Mouse (Mus musculus): Measurements from ENCODE around the gene 3110082J24Rik. TPM values are rescaled to one million over a fixed set of nuclear protein-coding genes. Genes with fewer than 3 reads are reported as not detected.
A peak's percentile ranks its signal among the peaks of the same experiment; 100 is the strongest.

Gene 3110082J24Rik
- polyA plus RNA-seq, 1 experiment from 2014 or later: 3.1 TPM

DNA sequence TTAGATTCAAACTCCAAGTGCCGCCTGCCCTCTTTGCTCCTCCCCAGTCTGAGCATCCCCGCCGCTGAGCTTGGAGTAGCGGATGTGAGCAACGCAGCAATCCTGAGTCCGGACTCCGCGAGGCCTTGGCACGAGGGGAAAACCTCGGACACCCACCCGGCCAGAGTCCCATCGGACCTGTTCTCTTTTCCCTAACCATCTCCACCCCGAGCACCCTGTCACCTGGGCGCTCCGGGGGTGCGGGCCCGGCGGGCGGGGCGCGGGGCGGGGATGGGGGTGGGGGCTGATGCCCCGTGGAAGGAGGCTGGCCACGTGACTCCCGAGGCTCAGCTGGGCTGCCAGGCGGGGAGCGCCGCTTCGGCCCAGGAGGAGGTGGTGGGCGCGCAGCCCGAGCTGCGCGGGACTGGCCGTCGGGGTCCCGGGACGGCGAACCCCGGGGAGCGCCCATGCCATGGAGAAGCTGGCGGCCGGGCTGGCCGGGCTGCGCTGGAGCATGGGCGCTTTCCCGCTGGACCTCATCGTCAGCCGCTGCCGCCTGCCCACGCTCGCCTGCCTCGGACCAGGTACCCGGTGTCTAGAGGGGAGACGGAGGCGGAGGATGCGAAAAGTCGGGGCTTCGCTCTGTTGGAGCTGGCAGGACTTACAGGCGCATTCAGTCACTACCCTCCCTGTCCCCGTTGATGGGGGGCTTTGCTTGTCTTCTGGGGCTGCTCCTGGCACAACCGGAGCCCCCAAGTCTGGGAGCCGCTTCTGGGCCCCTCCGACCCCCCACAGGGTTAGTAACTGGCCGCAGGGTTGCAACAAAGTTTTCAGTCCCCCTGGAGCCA is 832 bp downstream of the 3110082J24Rik start, which contains the start of gene Garem2:
Gene Garem2, plus strand, starts transcription at position 321 of the 827 bp plus-strand sequence.
- no peaks in the 10 kb centered on the region for H3K27me3 ChIP-seq (replicated peaks)
- H3K9me3 ChIP-seq (replicated peaks): no peaks in the 10 kb centered on the region
- peak; percentile 45 for ATAC-seq (ENCODE audit: low FRiP score)
- H3K4me1 ChIP-seq: peaks cover 49% of the 10 kb centered on the region
- H3K27ac ChIP-seq (replicated peaks): peak within 1 kb of the TSS; percentile 81
- under 1% methylated on average over 60 of the region's 65 CpGs for WGBS
- H3K4me2 ChIP-seq: peak within 1 kb of the TSS; percentile 97
- H3K36me3 ChIP-seq: no peaks in the 10 kb centered on the region
- H3K4me3 ChIP-seq (replicated peaks): peak within 1 kb of the TSS; percentile 57
- peak within 1 kb of the TSS; percentile 61 for H3K9ac ChIP-seq (replicated peaks)

GRCm38 (mm10) chr5:30104339-30104738 is 1.5 kb downstream of the 3110082J24Rik start:
- Histone ChIP-seq H3K27me3 (replicated peaks) (no peaks in the 10 kb centered on the region), H3K27ac (replicated peaks) (no peak overlapping the region), H3K4me2 (peak overlapping the region; percentile 97), H3K4me1 (peaks cover 42% of the 10 kb centered on the region), H3K9me3 (replicated peaks) (no peaks in the 10 kb centered on the region), H3K4me3 (replicated peaks) (peak overlapping the region; percentile 57), H3K36me3 (no peaks in the 10 kb centered on the region), H3K9ac (replicated peaks) (no peak overlapping the region)
- no peak for ATAC-seq (ENCODE audit: low FRiP score)
- 2% methylated on average over 11 of the region's 12 CpGs for WGBS

DNA sequence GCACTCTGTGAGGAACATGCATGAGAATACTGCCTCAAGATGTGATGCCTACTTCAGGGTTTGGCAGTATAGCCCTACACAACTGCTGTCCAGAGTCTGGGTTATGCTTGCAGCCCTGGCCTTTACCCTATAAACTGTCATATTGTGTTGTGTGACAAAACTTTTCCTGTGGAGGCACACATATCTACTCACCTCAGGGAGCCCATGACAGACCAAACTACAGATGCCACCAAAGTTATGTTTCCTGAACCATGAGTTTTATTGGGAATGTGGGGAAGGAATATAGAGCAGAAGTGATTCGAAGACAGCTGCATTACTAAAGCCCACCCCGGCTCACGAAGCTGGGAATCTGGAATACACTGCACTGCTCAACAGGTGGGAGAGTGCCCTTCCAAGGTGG is 2.5 kb downstream of the 3110082J24Rik start:
- Histone ChIP-seq H3K9me3 (replicated peaks) (no peaks in the 10 kb centered on the region), H3K27ac (replicated peaks) (no peak overlapping the region), H3K4me3 (replicated peaks) (no peak overlapping the region), H3K4me1 (peaks cover 42% of the 10 kb centered on the region), H3K4me2 (no peak overlapping the region), H3K9ac (replicated peaks) (no peak overlapping the region), H3K27me3 (replicated peaks) (no peaks in the 10 kb centered on the region), H3K36me3 (no peaks in the 10 kb centered on the region)
- 87% methylated on average over 3 of the region's 3 CpGs for WGBS
- ATAC-seq (ENCODE audit: low FRiP score): no peak

- Histone ChIP-seq H3K36me3 (no peaks in the 10 kb centered on the region), H3K27me3 (replicated peaks) (no peaks in the 10 kb centered on the region), H3K9ac (replicated peaks) (no peak overlapping the region), H3K4me1 (no peaks in the 10 kb centered on the region), H3K9me3 (replicated peaks) (no peaks in the 10 kb centered on the region), H3K27ac (replicated peaks) (no peak overlapping the region), H3K4me2 (no peak overlapping the region), H3K4me3 (replicated peaks) (no peak overlapping the region)
- 92% methylated on average over 1 of the region's 1 CpGs for WGBS
- no peak for ATAC-seq (ENCODE audit: low FRiP score)
Observed at GRCm38 (mm10) chr5:30098260-30098659, 7.6 kb downstream of the 3110082J24Rik start.

GRCm38 (mm10) chr5:30095731-30096130 is 10.2 kb downstream of the 3110082J24Rik start:
- no peak for ATAC-seq (ENCODE audit: low FRiP score)
- Histone ChIP-seq H3K4me2 (no peak overlapping the region), H3K4me1 (no peaks in the 10 kb centered on the region), H3K9ac (replicated peaks) (no peak overlapping the region), H3K27me3 (replicated peaks) (no peaks in the 10 kb centered on the region), H3K9me3 (replicated peaks) (no peaks in the 10 kb centered on the region), H3K27ac (replicated peaks) (no peak overlapping the region), H3K36me3 (no peaks in the 10 kb centered on the region), H3K4me3 (replicated peaks) (no peak overlapping the region)
- 76% methylated on average over 6 of the region's 6 CpGs for WGBS

DNA sequence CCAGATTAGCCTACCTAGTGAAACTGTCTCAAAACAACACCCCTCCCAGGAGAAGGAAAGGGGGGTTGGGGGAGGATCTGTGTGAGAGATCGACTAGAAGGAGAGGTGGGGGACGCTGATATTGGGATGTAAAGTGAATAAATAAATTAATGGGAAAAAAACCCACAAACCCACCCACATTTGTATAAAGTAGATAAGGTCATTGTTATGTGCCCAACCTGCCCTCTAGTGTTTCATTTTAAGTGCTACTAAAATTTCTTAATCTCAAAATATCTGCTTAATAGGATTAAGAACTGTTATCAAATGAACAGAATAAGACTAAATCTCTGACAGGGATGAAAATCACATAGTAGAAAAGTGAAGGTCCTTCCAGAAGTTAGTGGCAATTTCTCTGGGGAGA is 11.5 kb downstream of the 3110082J24Rik start:
- Histone ChIP-seq H3K9me3 (replicated peaks) (no peaks in the 10 kb centered on the region), H3K27ac (replicated peaks) (no peak overlapping the region), H3K9ac (replicated peaks) (no peak overlapping the region), H3K36me3 (no peaks in the 10 kb centered on the region), H3K4me2 (no peak overlapping the region), H3K4me3 (replicated peaks) (no peak overlapping the region), H3K27me3 (replicated peaks) (no peaks in the 10 kb centered on the region), H3K4me1 (no peaks in the 10 kb centered on the region)
- ATAC-seq (ENCODE audit: low FRiP score): no peak
- 60% methylated on average over 2 of the region's 2 CpGs for WGBS

DNA sequence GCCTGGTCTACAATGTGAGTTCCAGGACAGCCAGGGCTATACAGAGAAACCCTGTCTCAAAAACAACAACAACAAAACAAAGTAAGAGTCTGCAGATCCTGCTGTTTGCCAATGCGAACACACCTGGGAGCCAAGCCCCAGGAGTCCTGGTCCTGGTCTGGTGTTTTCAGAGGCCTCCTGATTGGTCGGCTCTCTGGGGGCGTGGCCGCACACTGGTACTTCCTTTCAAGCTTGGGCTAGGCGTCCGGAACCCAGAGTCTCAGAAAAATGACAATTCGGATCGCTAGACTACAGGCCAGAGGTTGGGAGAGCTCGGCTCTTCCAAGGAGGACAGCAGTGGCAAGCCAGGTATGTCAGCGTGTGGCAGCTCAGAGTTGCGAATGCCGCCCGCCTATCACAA is 13.2 kb downstream of the 3110082J24Rik start:
- Histone ChIP-seq H3K4me3 (replicated peaks) (no peak overlapping the region), H3K27me3 (replicated peaks) (no peaks in the 10 kb centered on the region), H3K4me2 (no peak overlapping the region), H3K4me1 (no peaks in the 10 kb centered on the region), H3K9ac (replicated peaks) (no peak overlapping the region), H3K27ac (replicated peaks) (no peak overlapping the region), H3K9me3 (replicated peaks) (no peaks in the 10 kb centered on the region), H3K36me3 (no peaks in the 10 kb centered on the region)
- 66% methylated on average over 13 of the region's 13 CpGs for WGBS
- ATAC-seq (ENCODE audit: low FRiP score): no peak

GRCm38 (mm10) chr5:30072825-30073821 is 32.8 kb downstream of the 3110082J24Rik start, which contains the start of gene Tyms:
TSS of gene Tyms (minus strand) at chr5:30073617.
- Histone ChIP-seq H3K4me3 (replicated peaks) (peak within 1 kb of the TSS; percentile 78), H3K27ac (replicated peaks) (peak within 1 kb of the TSS; percentile 78), H3K4me2 (peak within 1 kb of the TSS; percentile 89), H3K9ac (replicated peaks) (peak within 1 kb of the TSS; percentile 67), H3K36me3 (peaks cover 18% of the 10 kb centered on the region), H3K4me1 (peaks cover 17% of the 10 kb centered on the region), H3K9me3 (replicated peaks) (no peaks in the 10 kb centered on the region), H3K27me3 (replicated peaks) (no peaks in the 10 kb centered on the region)
- 2% methylated on average over 45 of the region's 45 CpGs for WGBS
- peak; percentile 97 for ATAC-seq (ENCODE audit: low FRiP score)

- ATAC-seq (ENCODE audit: low FRiP score): no peak
- WGBS: 59% methylated on average over 3 of the region's 3 CpGs
- peak overlapping the region; percentile 67; the same call in 1 of the 2 replicates for H3K9ac ChIP-seq (replicated peaks)
- no peak overlapping the region for H3K27ac ChIP-seq (replicated peaks)
- H3K9me3 ChIP-seq (replicated peaks): no peaks in the 10 kb centered on the region
- peak overlapping the region; percentile 89 for H3K4me2 ChIP-seq
- peaks cover 22% of the 10 kb centered on the region for H3K36me3 ChIP-seq
- H3K27me3 ChIP-seq (replicated peaks): no peaks in the 10 kb centered on the region
- H3K4me1 ChIP-seq: peaks cover 17% of the 10 kb centered on the region
- H3K4me3 ChIP-seq (replicated peaks): peak overlapping the region; percentile 78
Observed at GRCm38 (mm10) chr5:30072377-30072776, 33.5 kb downstream of the 3110082J24Rik start.

- Histone ChIP-seq H3K9me3 (replicated peaks) (no peaks in the 10 kb centered on the region), H3K27ac (replicated peaks) (no peak overlapping the region), H3K27me3 (replicated peaks) (no peaks in the 10 kb centered on the region), H3K4me3 (replicated peaks) (no peak overlapping the region), H3K9ac (replicated peaks) (0 out of 2 replicates have a peak overlapping the region, but pooled peaks have one; percentile 23), H3K4me1 (peaks cover 17% of the 10 kb centered on the region), H3K4me2 (peak overlapping the region; percentile 89), H3K36me3 (peaks cover 22% of the 10 kb centered on the region)
- 79% methylated on average over 6 of the region's 6 CpGs for WGBS
- ATAC-seq (ENCODE audit: low FRiP score): no peak
Observed at GRCm38 (mm10) chr5:30071677-30072076, 34.2 kb downstream of the 3110082J24Rik start.

- Histone ChIP-seq H3K9me3 (replicated peaks) (no peaks in the 10 kb centered on the region), H3K36me3 (peaks cover 29% of the 10 kb centered on the region), H3K27me3 (replicated peaks) (no peaks in the 10 kb centered on the region), H3K9ac (replicated peaks) (no peak overlapping the region), H3K4me1 (peaks cover 10% of the 10 kb centered on the region), H3K27ac (replicated peaks) (no peak overlapping the region), H3K4me3 (replicated peaks) (no peak overlapping the region), H3K4me2 (no peak overlapping the region)
- WGBS: 39% methylated on average over 6 of the region's 6 CpGs
- ATAC-seq (ENCODE audit: low FRiP score): no peak
Observed at GRCm38 (mm10) chr5:30067726-30068125, 38.2 kb downstream of the 3110082J24Rik start.
